Mouse (Mus musculus) thymus, adult 2 months (tissue): ENCODE results near the gene Ccdc186. TPM values are rescaled to one million over a fixed set of nuclear protein-coding genes. Genes with fewer than 3 reads are reported as not detected.

ENCODE experiments used
- DNase-seq: peaks from one replicate; pipeline ENCODE4 v3.0.0; 2021
- H3K27ac ChIP-seq: fragments of 200-500 bp; 2 replicates; pipeline ENCODE4 v1.5.1; 2012; ENCODE audit warnings: low read length, control low read depth; ENCODE audit not compliant: control insufficient read depth, insufficient read depth
- H3K27me3 ChIP-seq: fragments of 200-500 bp; 2 replicates; pipeline ENCODE4 v1.6.1; 2012; ENCODE audit warnings: mild to moderate bottlenecking, low read length, moderate library complexity, mixed read lengths; ENCODE audit not compliant: control insufficient read depth, insufficient read depth
- H3K36me3 ChIP-seq: fragments of 200-500 bp; 2 replicates; pipeline ENCODE4 v1.6.1; 2012; ENCODE audit warnings: mild to moderate bottlenecking, low read length, moderate library complexity; ENCODE audit not compliant: control insufficient read depth, insufficient read depth
- H3K4me1 ChIP-seq: fragments of 200-500 bp; replicated peaks from 2 replicates; pipeline ENCODE4 v1.6.1; 2012; ENCODE audit warnings: low read length; ENCODE audit not compliant: control insufficient read depth, insufficient read depth
- H3K4me3 ChIP-seq: fragments of 200-500 bp; 2 replicates; pipeline ENCODE4 v1.5.1; 2012; ENCODE audit warnings: mild to moderate bottlenecking, low read length, control low read depth, moderate library complexity; ENCODE audit not compliant: control insufficient read depth, insufficient read depth
- CTCF ChIP-seq: fragments of 200-500 bp; IDR thresholded peaks from 2 replicates; pipeline ENCODE4 v1.5.1; 2012; ENCODE audit warnings: mild to moderate bottlenecking, control low read depth, low read length, moderate library complexity, borderline replicate concordance; ENCODE audit not compliant: control insufficient read depth, poor library complexity, insufficient read depth; ENCODE audit errors: extremely low read depth
- POLR2A ChIP-seq: fragments of 200-500 bp; IDR thresholded peaks from 2 replicates; pipeline ENCODE4 v1.6.1; 2012; ENCODE audit warnings: mild to moderate bottlenecking, low read length, control low read depth, moderate library complexity; ENCODE audit not compliant: control insufficient read depth, poor library complexity, insufficient read depth; ENCODE audit errors: extremely low read depth
- WGBS: fragments of 180-500 bp; shearing (Covaris S2); methylation state at CpG from one replicate; pipeline ENCODE4 v1.1.7; 2018; 5-methylcytosine and 5-hydroxymethylcytosine counted together
- polyA plus RNA-seq: library from polyadenylated mRNA; depleted of rRNA; stranded (reverse); fragments of >200 nt; gene quantifications from 2 replicates; pipeline ENCODE4 v1.2.3, GENCODE M21; 2012; rRNA removed

Ccdc186 gene
- polyA plus RNA-seq, 1 experiment: 5.9 TPM

- H3K4me3 ChIP-seq: no peak overlapping the region
- TF ChIP-seq POLR2A (no peak), CTCF (no peak)
- no peaks in the 10 kb centered on the region for H3K4me1 ChIP-seq
- 87% methylated on average over 10 of the region's 10 CpGs for WGBS
- DNase-seq: no peak
- H3K36me3 ChIP-seq: no peaks in the 10 kb centered on the region
- H3K27ac ChIP-seq: no peak overlapping the region
- no peaks in the 10 kb centered on the region for H3K27me3 ChIP-seq
Measured at GRCm38 (mm10) chr19:56747878-56748277, 74.1 kb downstream of the Ccdc186 start.

GRCm38 (mm10) chr19:56746618-56747017, 75.4 kb downstream of the Ccdc186 start:
- Histone ChIP-seq H3K4me1 (no peaks in the 10 kb centered on the region), H3K4me3 (no peak overlapping the region), H3K36me3 (no peaks in the 10 kb centered on the region), H3K27me3 (no peaks in the 10 kb centered on the region), H3K27ac (no peak overlapping the region)
- WGBS: 96% methylated on average over 9 of the region's 9 CpGs
- no peak for DNase-seq
- TF ChIP-seq POLR2A (no peak), CTCF (no peak)

- Histone ChIP-seq H3K36me3 (no peaks in the 10 kb centered on the region), H3K27me3 (no peaks in the 10 kb centered on the region), H3K4me3 (no peak overlapping the region), H3K4me1 (no peaks in the 10 kb centered on the region), H3K27ac (no peak overlapping the region)
- no peak for TF ChIP-seq POLR2A
- TF ChIP-seq CTCF: no peak
- no peak for DNase-seq
- 93% methylated on average over 6 of the region's 6 CpGs for WGBS
Measured at GRCm38 (mm10) chr19:56745528-56745927, 76.5 kb downstream of the Ccdc186 start.

- H3K4me1 ChIP-seq: no peaks in the 10 kb centered on the region
- H3K27me3 ChIP-seq: no peaks in the 10 kb centered on the region
- H3K27ac ChIP-seq: no peak overlapping the region
- WGBS: 81% methylated on average over 7 of the region's 7 CpGs
- no peak overlapping the region for H3K4me3 ChIP-seq
- peak; percentile 33 for DNase-seq
- TF ChIP-seq POLR2A: no peak
- peak; percentile 31; the same call in 1 of the 2 replicates for TF ChIP-seq CTCF
- no peaks in the 10 kb centered on the region for H3K36me3 ChIP-seq
Measured at GRCm38 (mm10) chr19:56745061-56745460, 76.9 kb downstream of the Ccdc186 start.

Other genes with a start within 250 kb of the Ccdc186 start
- 6.6 and 6.9 TPM in 2 replicates for gene Adrb1, start 100.0 kb downstream of the Ccdc186 start, polyA plus RNA-seq
- gene Tdrd1, start 4.0 kb upstream of the Ccdc186 start, polyA plus RNA-seq: 0.09 and 0.10 TPM in 2 replicates
- gene Vwa2, start 52.1 kb upstream of the Ccdc186 start, polyA plus RNA-seq: 0.40 and 0.54 TPM in 2 replicates
- gene Afap1l2, start 186.0 kb upstream of the Ccdc186 start, polyA plus RNA-seq: 4.7 and 5.9 TPM in 2 replicates